Mouse (Mus musculus) bone marrow, adult 2 months (tissue): ENCODE measurements around the gene Zfp704.

Experiments
- CTCF ChIP-seq: fragments of 200-500 bp; IDR thresholded peaks from 2 replicates; pipeline ENCODE4 v1.5.1; 2011; ENCODE audit warnings: low read length, control low read depth; ENCODE audit not compliant: control insufficient read depth, insufficient read depth
- POLR2A ChIP-seq: fragments of 200-500 bp; IDR thresholded peaks from 2 replicates; pipeline ENCODE4 v1.6.1; 2011; ENCODE audit warnings: low read depth, mild to moderate bottlenecking, control low read depth, low read length, borderline replicate concordance; ENCODE audit not compliant: control insufficient read depth

DNA sequence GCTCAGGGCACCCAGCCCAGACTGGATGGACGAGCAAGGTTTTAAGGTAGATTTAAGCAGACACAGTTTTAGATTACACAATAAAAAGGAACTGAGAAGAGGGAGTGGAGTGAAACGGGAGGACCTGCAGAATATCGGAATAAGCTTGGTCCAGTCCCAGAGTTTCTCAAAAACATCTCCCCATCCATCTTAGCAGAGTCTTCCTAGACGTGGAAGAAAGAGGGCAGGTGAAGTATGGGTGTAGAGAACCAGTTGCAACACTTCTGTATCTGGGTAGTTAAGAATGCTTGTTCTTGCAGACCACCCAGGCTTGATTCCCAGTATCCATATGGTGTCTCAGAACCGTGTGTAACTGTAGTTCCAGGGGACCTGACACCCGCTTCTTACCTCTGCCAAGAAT, 149.6 kb downstream of the Zfp704 start:
- TF ChIP-seq POLR2A (no peak), CTCF (no peak)
